Mouse (Mus musculus): Measurements from ENCODE around the gene Cd99l2. TPM values are rescaled to one million over a fixed set of nuclear protein-coding genes. Genes with fewer than 3 reads are reported as not detected.

Gene Cd99l2
- polyA plus RNA-seq, 1 experiment: 29.2 TPM

Other genes with a start within 250 kb of the Cd99l2 start
- 11.2 and 12.4 TPM in 2 replicates for gene Mtmr1, start 128.1 kb downstream of the Cd99l2 start, polyA plus RNA-seq (2012; rRNA removed)
- gene Hmgb3, start 63.1 kb upstream of the Cd99l2 start, polyA plus RNA-seq (2012; rRNA removed): 34.2 and 56.9 TPM in 2 replicates
- gene Gpr50, start 170.8 kb upstream of the Cd99l2 start, polyA plus RNA-seq (2012; rRNA removed): 1.1 and 2.4 TPM in 2 replicates